Mouse (Mus musculus) testis, adult 2 months (tissue): ENCODE results near the gene B4galt2. TPM values are rescaled to one million over a fixed set of nuclear protein-coding genes. Genes with fewer than 3 reads are reported as not detected.

Experiments
- H3K27ac ChIP-seq: fragments of 200-500 bp; 2 replicates; pipeline ENCODE4 v1.5.1; 2012; ENCODE audit warnings: low read depth, low read length; ENCODE audit not compliant: control insufficient read depth, insufficient read depth
- H3K27me3 ChIP-seq: fragments of 200-500 bp; 2 replicates; pipeline ENCODE4 v1.6.1; 2012; ENCODE audit warnings: mild to moderate bottlenecking, low read length, moderate library complexity; ENCODE audit not compliant: control insufficient read depth, insufficient read depth
- H3K36me3 ChIP-seq: fragments of 200-500 bp; 2 replicates; pipeline ENCODE4 v1.6.1; 2012; ENCODE audit warnings: mild to moderate bottlenecking, low read length; ENCODE audit not compliant: control insufficient read depth, insufficient read depth
- H3K4me1 ChIP-seq: fragments of 200-500 bp; 2 replicates; pipeline ENCODE4 v1.6.1; 2012; ENCODE audit warnings: low read length; ENCODE audit not compliant: control insufficient read depth, insufficient read depth
- H3K4me3 ChIP-seq: fragments of 200-500 bp; 2 replicates; pipeline ENCODE4 v1.5.1; 2012; ENCODE audit warnings: low read depth, mild to moderate bottlenecking, low read length, moderate library complexity, mixed read lengths; ENCODE audit not compliant: control insufficient read depth
- CTCF ChIP-seq: fragments of 200-500 bp; IDR thresholded peaks from 2 replicates; pipeline ENCODE4 v1.5.1; 2012; ENCODE audit warnings: low read depth, mild to moderate bottlenecking, inconsistent platforms, low read length, moderate library complexity; ENCODE audit not compliant: control insufficient read depth, insufficient read depth, insufficient replicate concordance
- POLR2A ChIP-seq: fragments of 200-500 bp; IDR thresholded peaks from 2 replicates; pipeline ENCODE4 v1.6.1; 2012; ENCODE audit warnings: low read depth, mild to moderate bottlenecking, inconsistent platforms, low read length, moderate library complexity; ENCODE audit not compliant: control insufficient read depth
- polyA plus RNA-seq: library from polyadenylated mRNA; depleted of rRNA; stranded (reverse); fragments of >200 nt; gene quantifications from 2 replicates; pipeline ENCODE4 v1.2.3, GENCODE M21; 2012

Gene B4galt2
- polyA plus RNA-seq, 1 experiment, result 28.5 TPM

DNA sequence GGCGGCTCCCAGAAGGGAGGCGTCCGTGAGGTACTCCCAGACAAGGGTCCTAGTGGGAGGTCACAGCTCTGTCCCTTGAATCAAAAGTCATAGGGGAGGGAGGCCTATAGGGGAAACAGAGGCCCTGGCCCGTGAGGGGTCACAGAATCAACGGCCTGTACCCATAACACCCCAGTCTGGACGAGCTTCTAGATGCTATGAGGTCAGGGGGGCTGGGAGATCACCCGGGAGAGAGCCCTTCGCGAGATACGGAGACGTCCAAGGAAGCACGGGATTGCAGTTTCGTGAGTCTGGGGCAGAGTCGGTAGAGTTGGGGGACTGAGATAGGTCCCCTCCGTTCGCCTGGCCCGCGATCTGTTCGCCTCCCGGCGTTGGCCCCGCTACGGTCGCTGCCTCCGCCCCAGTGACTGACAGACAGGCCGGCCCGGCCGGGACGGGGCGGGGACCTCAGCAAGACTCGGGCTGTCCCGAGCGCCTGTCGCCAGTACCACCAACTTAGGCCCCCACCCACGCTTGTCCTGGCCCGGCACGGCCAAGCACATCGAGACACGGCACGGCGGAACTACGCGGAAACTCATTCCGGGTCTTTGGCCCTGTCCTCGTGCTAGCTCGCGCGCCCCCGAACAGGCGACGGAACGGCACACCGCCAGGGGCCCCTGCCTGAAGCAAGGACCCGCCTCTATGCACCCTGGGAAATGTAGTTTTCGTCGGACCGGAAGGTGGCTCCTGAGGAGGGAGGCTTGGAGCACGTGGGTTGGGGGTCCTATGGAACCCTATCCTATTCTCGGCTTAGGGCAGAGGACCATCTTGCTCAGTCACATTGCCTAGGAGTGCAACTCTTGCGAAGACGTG lies 31.5 kb upstream of the B4galt2 start, which contains the start of gene Ipo13:
Ipo13 (minus strand) TSS at position 409 of the 852 bp plus-strand sequence.
- Histone ChIP-seq H3K36me3 (no peaks in the 10 kb centered on the region; the same call in 1 of the 2 replicates), H3K4me1 (peaks cover 9% of the 10 kb centered on the region), H3K27me3 (no peaks in the 10 kb centered on the region), H3K4me3 (peak within 1 kb of the TSS; percentile 98), H3K27ac (peak within 1 kb of the TSS; percentile 95)
- TF ChIP-seq CTCF (no peak), POLR2A (no peak; the same call in 1 of the 2 replicates)

DNA sequence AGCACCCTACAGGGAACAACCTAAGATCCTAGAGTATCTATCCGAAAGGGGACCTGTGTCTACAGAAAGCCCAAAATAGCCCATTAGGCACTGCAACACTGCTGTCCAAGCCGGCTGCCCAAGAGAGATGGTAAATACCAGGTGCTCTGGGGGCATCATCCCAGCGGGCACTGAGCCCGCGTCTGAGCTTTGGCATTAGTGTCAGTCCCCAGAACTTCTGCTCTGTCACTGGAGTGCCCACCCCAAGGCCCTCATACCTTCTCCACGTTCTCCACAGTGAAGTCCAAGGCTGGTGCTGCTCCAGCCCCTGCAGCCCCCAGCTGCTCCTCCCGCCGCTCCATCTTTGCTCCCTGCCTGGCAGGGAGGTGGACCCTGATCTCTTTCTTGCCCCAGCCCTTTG lies 30.7 kb upstream of the B4galt2 start:
- H3K27me3 ChIP-seq, result no peaks in the 10 kb centered on the region
- H3K4me1 ChIP-seq, result peaks cover 10% of the 10 kb centered on the region
- TF ChIP-seq POLR2A (no peak), CTCF (no peak)
- peak overlapping the region; percentile 98 for H3K4me3 ChIP-seq
- H3K36me3 ChIP-seq, result no peaks in the 10 kb centered on the region; the same call in 1 of the 2 replicates
- H3K27ac ChIP-seq, result no peak overlapping the region

DNA sequence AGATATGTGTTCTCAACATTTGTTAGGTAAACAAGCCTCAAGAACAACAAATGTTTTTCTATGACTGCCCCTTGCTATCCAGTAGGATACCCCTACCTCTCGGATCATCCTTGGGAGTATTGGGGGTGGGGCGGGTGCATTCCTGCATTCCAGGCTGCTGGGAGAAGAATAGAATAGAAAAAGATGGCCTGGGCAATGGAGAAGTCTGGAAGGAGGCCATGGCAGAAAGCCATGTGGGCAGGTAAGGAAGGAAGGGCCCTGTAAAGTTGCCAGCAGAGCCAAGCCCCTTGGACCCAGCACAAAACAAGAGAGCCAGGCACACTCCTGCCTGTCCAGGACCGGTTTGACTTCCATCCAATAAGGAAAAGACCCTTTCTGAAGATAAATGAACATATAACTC lies 30.1 kb upstream of the B4galt2 start:
- Histone ChIP-seq H3K4me1 (peaks cover 11% of the 10 kb centered on the region), H3K4me3 (no peak overlapping the region; the same call in 1 of the 2 replicates), H3K36me3 (no peaks in the 10 kb centered on the region; the same call in 1 of the 2 replicates), H3K27me3 (no peaks in the 10 kb centered on the region), H3K27ac (no peak overlapping the region)
- TF ChIP-seq POLR2A, result no peak
- no peak for TF ChIP-seq CTCF

DNA sequence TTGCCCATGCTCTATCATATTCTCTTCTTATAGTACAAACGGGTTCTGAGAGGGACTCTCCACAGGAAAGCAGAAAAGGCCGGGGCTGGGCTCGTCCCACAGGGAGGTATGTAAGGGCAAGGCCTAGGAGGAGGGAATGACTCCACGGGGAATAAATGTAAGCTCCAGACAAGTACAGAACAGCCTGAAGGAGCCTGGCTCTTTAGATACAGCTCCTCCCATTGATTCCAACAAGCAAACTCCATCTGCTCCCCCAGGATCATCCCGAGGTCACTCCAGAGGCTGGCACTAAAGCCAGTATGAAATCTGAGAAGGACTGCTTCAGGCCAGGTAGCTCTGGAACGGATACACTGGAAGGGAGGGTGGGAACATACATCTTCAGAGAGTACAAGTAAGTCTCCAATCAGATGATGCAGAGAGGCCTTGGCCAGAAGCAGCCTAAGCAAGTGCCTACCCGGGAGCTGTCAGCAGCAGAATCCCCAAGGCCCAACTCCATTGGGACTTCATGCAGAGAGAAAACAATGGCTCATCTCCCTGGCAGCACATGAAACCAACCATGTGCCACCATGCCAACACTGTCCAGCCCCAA lies 29.5 kb upstream of the B4galt2 start:
- H3K4me3 ChIP-seq, result no peak overlapping the region
- TF ChIP-seq CTCF (no peak), POLR2A (no peak)
- no peaks in the 10 kb centered on the region for H3K27me3 ChIP-seq
- no peak overlapping the region for H3K27ac ChIP-seq
- peaks cover 11% of the 10 kb centered on the region for H3K4me1 ChIP-seq
- no peaks in the 10 kb centered on the region; the same call in 1 of the 2 replicates for H3K36me3 ChIP-seq

DNA sequence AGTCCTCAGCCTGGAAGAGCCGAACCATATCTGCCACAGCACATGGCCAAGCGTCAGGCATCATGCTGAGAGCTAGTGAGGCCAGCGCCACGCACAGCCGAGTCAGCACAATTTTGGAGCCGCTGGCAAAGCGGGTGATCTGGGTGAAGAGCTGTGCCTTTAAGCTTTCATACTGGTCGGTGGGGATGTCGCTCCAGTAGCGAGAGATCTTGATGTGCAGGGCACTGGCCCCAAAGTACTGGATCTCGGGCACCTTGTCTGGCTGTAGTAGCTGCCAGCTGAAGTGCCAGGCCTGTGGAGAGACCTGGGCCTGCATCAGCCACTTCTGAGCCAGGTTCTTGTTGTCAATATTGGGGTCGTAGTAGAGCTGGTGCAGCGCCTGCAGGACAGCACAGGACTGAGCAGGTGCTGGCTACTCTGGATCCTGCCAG lies 28.9 kb upstream of the B4galt2 start:
- no peak overlapping the region for H3K4me3 ChIP-seq
- no peaks in the 10 kb centered on the region for H3K27me3 ChIP-seq
- no peak overlapping the region for H3K27ac ChIP-seq
- TF ChIP-seq POLR2A, result no peak
- no peak for TF ChIP-seq CTCF
- H3K36me3 ChIP-seq, result no peaks in the 10 kb centered on the region; the same call in 1 of the 2 replicates
- H3K4me1 ChIP-seq, result peaks cover 11% of the 10 kb centered on the region

DNA sequence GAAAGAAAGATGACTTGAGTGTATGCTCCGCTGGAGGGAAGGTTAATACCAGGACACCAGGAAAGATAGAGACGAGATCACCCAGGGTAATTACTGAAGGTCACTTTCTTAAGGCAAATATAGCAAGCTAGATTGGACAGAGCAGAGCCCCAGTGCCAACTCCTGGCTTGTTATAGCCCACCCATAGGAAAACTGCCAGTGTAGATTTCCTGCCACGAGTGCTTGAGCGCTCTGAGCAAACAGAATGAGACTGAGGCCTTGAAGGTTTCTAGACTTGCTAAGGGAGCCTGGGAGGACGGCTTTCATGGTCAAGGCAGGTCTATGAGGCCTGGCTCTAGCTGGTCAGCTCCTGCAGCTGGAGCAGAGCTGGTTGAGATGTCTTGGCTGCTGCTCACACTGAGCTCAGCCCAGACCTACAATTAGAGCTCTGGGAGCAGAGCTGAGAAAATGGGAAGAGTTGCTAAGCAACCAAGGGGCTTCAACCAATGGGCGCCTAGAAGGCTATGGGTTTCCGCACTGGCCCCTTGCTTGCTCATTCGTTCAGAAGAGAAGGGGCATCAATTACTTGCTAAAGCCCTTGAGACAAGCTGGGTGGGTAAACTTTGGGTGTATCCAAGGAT lies 25.7 kb upstream of the B4galt2 start:
- TF ChIP-seq POLR2A (no peak), CTCF (no peak)
- Histone ChIP-seq H3K4me1 (peaks cover 2% of the 10 kb centered on the region; the same call in 1 of the 2 replicates), H3K36me3 (peaks cover 3% of the 10 kb centered on the region; the same call in 1 of the 2 replicates), H3K27me3 (no peaks in the 10 kb centered on the region), H3K4me3 (no peak overlapping the region), H3K27ac (no peak overlapping the region)

DNA sequence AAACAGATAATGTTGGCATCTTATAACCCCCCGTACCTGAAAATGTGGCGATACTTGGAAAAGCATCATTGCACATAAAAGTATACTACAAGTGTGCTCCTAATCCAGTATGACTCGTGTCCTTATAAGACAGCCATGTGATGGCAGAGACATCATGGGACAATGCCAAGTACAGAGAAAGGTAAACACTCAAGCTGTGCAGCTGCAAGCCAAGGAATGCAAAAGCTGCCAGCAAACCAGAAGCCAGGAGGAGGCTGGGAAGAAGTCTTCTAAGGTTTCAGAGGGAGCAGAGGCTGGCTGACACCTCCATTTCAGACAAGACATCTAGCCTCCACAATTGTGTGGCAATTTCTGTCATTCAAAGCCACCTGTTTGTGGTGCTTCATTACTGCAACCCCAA lies 22.9 kb upstream of the B4galt2 start:
- H3K4me1 ChIP-seq, result peaks cover 2% of the 10 kb centered on the region; the same call in 1 of the 2 replicates
- TF ChIP-seq POLR2A (no peak), CTCF (no peak)
- H3K36me3 ChIP-seq, result peaks cover 3% of the 10 kb centered on the region; the same call in 1 of the 2 replicates
- peak overlapping the region; percentile 16; the same call in 1 of the 2 replicates for H3K4me3 ChIP-seq
- no peaks in the 10 kb centered on the region for H3K27me3 ChIP-seq
- no peak overlapping the region for H3K27ac ChIP-seq
